Mouse (Mus musculus) kidney, adult 2 months (tissue): ENCODE results near the gene Rasl2-9.

Experiments
- CTCF ChIP-seq: fragments of 200-500 bp; conservative IDR thresholded peaks from 2 replicates; pipeline ENCODE4 v1.5.1; 2011; ENCODE audit warnings: low read depth, mild to moderate bottlenecking, control low read depth, low read length, moderate library complexity, mixed read lengths; ENCODE audit not compliant: insufficient read depth, insufficient read length
- POLR2A ChIP-seq: fragments of 200-500 bp; IDR thresholded peaks from one replicate; pipeline ENCODE4 v1.6.1; 2011; ENCODE audit warnings: low read depth, low read length, control low read depth

- TF ChIP-seq CTCF: no peak
- TF ChIP-seq POLR2A: no peak
Measured at GRCm38 (mm10) chr7:5091008-5091728, 34.6 kb downstream of the Rasl2-9 start.
